ENCODE assay signal across 31 mouse cellular contexts in the genomic region with DNA sequence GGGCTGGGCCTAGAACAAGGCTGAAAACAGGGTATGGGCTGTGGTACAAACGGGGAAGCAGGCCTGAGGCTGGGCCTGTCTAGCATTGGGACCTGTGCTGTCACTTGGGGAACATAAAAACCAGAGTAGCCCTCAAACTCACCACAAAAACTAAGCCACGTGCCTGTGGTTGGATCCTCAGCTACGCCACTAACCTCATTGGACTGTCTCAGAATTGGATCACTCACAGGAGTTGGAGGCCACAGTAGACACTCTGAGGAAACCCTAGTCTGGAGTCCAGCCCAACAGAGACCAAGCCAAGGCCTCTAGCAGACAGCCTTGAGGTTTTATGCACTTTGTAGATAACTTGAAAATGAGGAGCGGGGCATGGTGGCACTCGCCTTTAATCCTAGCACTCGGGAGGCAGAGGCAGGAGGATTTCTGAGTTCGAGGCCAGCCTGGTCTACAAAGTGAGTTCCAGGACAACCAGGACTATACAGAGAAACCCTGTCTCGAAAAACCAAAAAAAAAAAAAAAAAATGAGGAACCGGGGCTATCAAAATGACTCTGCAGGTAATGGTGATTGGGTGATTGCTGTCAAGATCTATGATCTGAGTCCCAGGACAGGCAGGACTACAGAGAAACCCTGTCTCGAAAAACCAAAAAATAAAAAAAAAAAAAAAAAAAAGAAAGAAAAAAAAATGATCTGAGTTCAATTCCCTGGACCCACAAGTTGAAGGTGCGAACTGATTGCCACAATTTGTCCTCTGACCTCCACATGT. TPM values are rescaled to one million over a fixed set of nuclear protein-coding genes. Genes with fewer than 3 reads are reported as not detected.
A peak's percentile ranks its signal among the peaks of the same experiment; 100 is the strongest.
DNase-seq lines count a peak whose midpoint lies in the region; ATAC-seq and TF ChIP-seq lines count a peak whose summit lies in the region.
"Had no signal": no experiment of that assay in that cellular context is flagged by ENCODE, and none has a peak within 500 bp of the region (broad histone marks: within the 10 kb centered on the region; RNA-seq: fewer than 3 reads in every experiment).

No protein-coding gene starts in this region.

- intact Hi-C loops in left cerebral cortex, adult 2 months (cut with DNase I) = no loop called here

- peak; percentile 78 for DNase-seq in adrenal gland, adult 8-10 months
- DNase-seq in adrenal gland, postnatal 4 days (ENCODE audit: low spot score in 2 of 2) = no peak
- DNase-seq in ES-E14 (ENCODE audit: low read depth, low spot score) = no peak
- DNase-seq in adrenal gland, postnatal 36 days = peak; percentile 57 to 79
- no peak for DNase-seq in kidney, postnatal 36 days
- DNase-seq in left cerebral cortex, adult 2 months (ENCODE audit: extremely low spot score in 1 of 2, low spot score in 2 of 2) = no peak
- DNase-seq: B cell, adult 2 months; cerebellum, adult 2 months; cerebellum, postnatal 36 days; gastrocnemius, postnatal 14 days; heart, postnatal 36 days; kidney, adult 8-10 months; kidney, postnatal 14 days; lung, adult 18-20 months; lung, postnatal 10 days; midbrain, embryonic 14.5 days; thymus, adult 2 months; thymus, postnatal 4 days had no signal

- H3K27ac ChIP-seq in ES-E14 (ENCODE audit: insufficient read depth, low read depth, low read length, poor library complexity, severe bottlenecking) = no peak overlapping the region
- H3K27ac ChIP-seq in left cerebral cortex, adult 2 months = no peak overlapping the region
- H3K27ac ChIP-seq: forebrain, embryonic 13.5 days; heart, embryonic 15.5 days; hindbrain, embryonic 15.5 days; intestine, embryonic 15.5 days; layer of hippocampus, adult 2 months; limb, embryonic 12.5 days had no signal

- H3K4me3 ChIP-seq in ES-E14 (ENCODE audit: insufficient read depth in 1 of 2, low read depth in 1 of 2, low read length in 2 of 2, poor library complexity in 1 of 2, severe bottlenecking in 1 of 2) = no peak overlapping the region
- no peak overlapping the region for H3K4me3 ChIP-seq in left cerebral cortex, adult 2 months
- H3K4me3 ChIP-seq: forebrain, embryonic 13.5 days; heart, embryonic 15.5 days; hindbrain, embryonic 15.5 days; intestine, embryonic 15.5 days; layer of hippocampus, adult 2 months; limb, embryonic 12.5 days; megakaryocyte, embryonic 14.5 days; myocyte had no signal

- H3K9me3 ChIP-seq in ES-E14 (ENCODE audit: control insufficient read depth, insufficient read depth, low read depth, low read length) = no peaks in the 10 kb centered on the region
- H3K9me3 ChIP-seq: forebrain, embryonic 13.5 days; heart, embryonic 15.5 days; hindbrain, embryonic 15.5 days; intestine, embryonic 15.5 days; limb, embryonic 12.5 days had no signal

- H3K9ac ChIP-seq in ES-E14 (ENCODE audit: insufficient read depth, low read depth, low read length, poor library complexity, severe bottlenecking) = no peak overlapping the region
- H3K9ac ChIP-seq: forebrain, embryonic 13.5 days; heart, embryonic 15.5 days; hindbrain, embryonic 15.5 days; intestine, embryonic 15.5 days; limb, embryonic 12.5 days had no signal

- peaks cover 8 to 31% of the 10 kb centered on the region in 2 experiments for H3K4me1 ChIP-seq in ES-E14 (ENCODE audit: control insufficient read depth in 2 of 2, insufficient read depth in 2 of 2, low read length in 2 of 2, poor library complexity in 1 of 2)
- H3K4me1 ChIP-seq: hindbrain, embryonic 15.5 days had no signal

- H3K36me3 ChIP-seq in ES-E14 (ENCODE audit: control insufficient read depth, insufficient read depth, low read length, poor library complexity, severe bottlenecking) = no peaks in the 10 kb centered on the region
- H3K36me3 ChIP-seq: heart, embryonic 15.5 days; hindbrain, embryonic 15.5 days; intestine, embryonic 15.5 days; limb, embryonic 12.5 days had no signal

- in situ Hi-C loops in ES-E14 (cut with MboI; ENCODE audit: low sequenced_read_pairs in 2 of 2, unreplicated experiment in 2 of 2) = no loop called here

- peak; percentile 62 for ATAC-seq in megakaryocyte progenitor cell, adult 5-6 weeks (replicated peaks; ENCODE audit: poor library complexity)
- no peak for ATAC-seq in inflammation-experienced regulatory T-cells, adult 6 months
- ATAC-seq: forebrain, embryonic 13.5 days; intestine, embryonic 15.5 days had no signal

- no peak for TF ChIP-seq CTCF in left cerebral cortex, adult 2 months (IDR thresholded peaks at IDR 0.05)

TF ChIP-seq in ES-E14, 5 proteins besides CTCF, POLR2A, EP300 and RAD21:
- TF ChIP-seq MAFK (IDR thresholded peaks at IDR 0.05; ENCODE audit: insufficient read depth, low read depth, low read length) = no peak
- peak; percentile 32; the same call in 1 of the 2 replicates for TF ChIP-seq ZNF384 (IDR thresholded peaks at IDR 0.05; ENCODE audit: low read depth, low read length)
- TF ChIP-seq CHD2 (IDR thresholded peaks at IDR 0.05; ENCODE audit: low read depth, low read length) = no peak
- TF ChIP-seq ZC3H11A (IDR thresholded peaks at IDR 0.05; ENCODE audit: borderline replicate concordance, low read depth, low read length) = no peak
- TF ChIP-seq HCFC1 (IDR thresholded peaks at IDR 0.05; ENCODE audit: borderline replicate concordance, insufficient read depth, low read length) = no peak

RNA-seq across cellular contexts. Expression of a gene that starts 10.2 kb away (rescaled TPM):
- 1 to 10 TPM; 2.9 to 7.5 (median 5.2) TPM for total RNA-seq in adrenal gland, adult 8-10 months (2022)
- 10 to 100 TPM; 11.4 to 24.2 TPM for total RNA-seq in adrenal gland, postnatal 4 days (2021)
- total RNA-seq in ES-E14 (2012; rRNA removed) = 23.6 and 26.7 TPM in 2 replicates
- 1 to 10 TPM; 1.7 to 2.4 TPM for total RNA-seq in adrenal gland, postnatal 36 days (2021)
- not detected in 2 replicates for total RNA-seq in megakaryocyte progenitor cell, adult 5-6 weeks (2015)
- total RNA-seq in megakaryocyte progenitor cell, adult 5-6 weeks (2017) = 0.14 TPM in 1 of 2 replicates, not detected in the other
- polyA plus RNA-seq in inflammation-experienced regulatory T-cells, adult 6 months (2017; shearing (Covaris generic)) = not detected
- total RNA-seq in left cerebral cortex, adult 2 months (2021) = 1 to 10 TPM in 1 of 2 experiments, under 1 TPM in 1; 0.33 to 1.2 TPM

RNA-seq across cellular contexts. Expression of a gene that starts 13.6 kb away (rescaled TPM):
- total RNA-seq in adrenal gland, adult 8-10 months (2022) = 1 to 10 TPM; 1.4 to 4.8 (median 3.4) TPM
- total RNA-seq in adrenal gland, postnatal 4 days (2021) = 1 to 10 TPM; 3.8 to 4.7 TPM
- 0.98 and 1.4 TPM in 2 replicates for total RNA-seq in ES-E14 (2012; rRNA removed)
- total RNA-seq in adrenal gland, postnatal 36 days (2021) = 1 to 10 TPM in 1 of 2 experiments, under 1 TPM in 1; 0.79 to 5.3 TPM
- not detected in 2 replicates for total RNA-seq in megakaryocyte progenitor cell, adult 5-6 weeks (2015)
- not detected in 2 replicates for total RNA-seq in megakaryocyte progenitor cell, adult 5-6 weeks (2017)
- polyA plus RNA-seq in inflammation-experienced regulatory T-cells, adult 6 months (2017; shearing (Covaris generic)) = not detected
- total RNA-seq in left cerebral cortex, adult 2 months (2021) = under 1 TPM; 0.18 to 0.37 TPM
- total RNA-seq: heart, postnatal 36 days; layer of hippocampus, adult 2 months; left cerebral cortex, postnatal 10 days had no signal
- polyA plus RNA-seq: forebrain, embryonic 13.5 days; heart, embryonic 15.5 days; hindbrain, embryonic 15.5 days; liver, embryonic 11.5 days; midbrain, embryonic 14.5 days; myocyte; neural tube, embryonic 14.5 days had no signal

RNA-seq across cellular contexts. Expression of a gene that starts 19.5 kb away (rescaled TPM):
- 10 to 100 TPM; 81.9 to 90.7 (median 84.3) TPM for total RNA-seq in adrenal gland, adult 8-10 months (2022)
- total RNA-seq in adrenal gland, postnatal 4 days (2021) = 100 to 1,000 TPM; 118 to 119 TPM
- 278 and 286 TPM in 2 replicates for total RNA-seq in ES-E14 (2012; rRNA removed)
- 100 to 1,000 TPM in 1 of 2 experiments, 10 to 100 TPM in 1; 86.3 to 101 TPM for total RNA-seq in adrenal gland, postnatal 36 days (2021)
- 255 and 264 TPM in 2 replicates for total RNA-seq in megakaryocyte progenitor cell, adult 5-6 weeks (2015)
- total RNA-seq in megakaryocyte progenitor cell, adult 5-6 weeks (2017) = 148 and 164 TPM in 2 replicates
- 10 to 100 TPM; 46.1 to 71.2 (median 64.1) TPM for polyA plus RNA-seq in inflammation-experienced regulatory T-cells, adult 6 months (2017; shearing (Covaris generic))
- 10 to 100 TPM; 53.2 to 55.0 TPM for total RNA-seq in left cerebral cortex, adult 2 months (2021)

RNA-seq across cellular contexts. Expression of a gene that starts 59.5 kb away (rescaled TPM):
- 1 to 10 TPM in 1 of 4 experiments, under 1 TPM in 2, not detected in 1; 0.52 to 1.0 (median 0.55) TPM for total RNA-seq in adrenal gland, adult 8-10 months (2022)
- under 1 TPM; 0.51 to 0.62 TPM for total RNA-seq in adrenal gland, postnatal 4 days (2021)
- total RNA-seq in ES-E14 (2012; rRNA removed) = 4.0 and 5.7 TPM in 2 replicates
- under 1 TPM; 0.26 to 0.40 TPM for total RNA-seq in adrenal gland, postnatal 36 days (2021)
- total RNA-seq in megakaryocyte progenitor cell, adult 5-6 weeks (2015) = not detected in 2 replicates
- total RNA-seq in megakaryocyte progenitor cell, adult 5-6 weeks (2017) = not detected in 2 replicates
- polyA plus RNA-seq in inflammation-experienced regulatory T-cells, adult 6 months (2017; shearing (Covaris generic)) = not detected
- 1 to 10 TPM; 2.3 to 3.6 TPM for total RNA-seq in left cerebral cortex, adult 2 months (2021)
- total RNA-seq: heart, postnatal 36 days had no signal
- polyA plus RNA-seq: myocyte had no signal

Comparison
In these comparisons a context has a peak if more than half of its experiments do, and no peak if none do; other contexts are left out.
1. DNase-seq: peak in adrenal gland, adult 8-10 months (single experiment) and adrenal gland, postnatal 36 days (2 of 2); none in adrenal gland, postnatal 4 days (0 of 2), ES-E14 (single experiment), kidney, postnatal 36 days (0 of 2) and left cerebral cortex, adult 2 months (0 of 2).